Mouse (Mus musculus) left cerebral cortex, postnatal 10 days (tissue): ENCODE results near the gene Fyb. TPM values are rescaled to one million over a fixed set of nuclear protein-coding genes. Genes with fewer than 3 reads are reported as not detected.

Source experiments
- DNase-seq, 2 experiments: peaks; one replicate each; pipeline ENCODE4 v3.0.0; 2021 to 2022; ENCODE audit warnings: low spot score in 2 of 2, mixed read lengths in 1 of 2; ENCODE audit errors: extremely low spot score in 1 of 2
- intact Hi-C: fragments of 180-260 bp; cut with DNase I; formaldehyde crosslinking; loops from one replicate; pipeline ENCODE4 v1.15.1; 2025
- total RNA-seq, 2 experiments: library from RNA; stranded (reverse); gene quantifications; 2 replicates each; pipeline ENCODE4 v1.2.3; 2021

Gene Fyb
- total RNA-seq, 2 experiments from 2014 or later, result 8.7 to 9.4 TPM

DNA sequence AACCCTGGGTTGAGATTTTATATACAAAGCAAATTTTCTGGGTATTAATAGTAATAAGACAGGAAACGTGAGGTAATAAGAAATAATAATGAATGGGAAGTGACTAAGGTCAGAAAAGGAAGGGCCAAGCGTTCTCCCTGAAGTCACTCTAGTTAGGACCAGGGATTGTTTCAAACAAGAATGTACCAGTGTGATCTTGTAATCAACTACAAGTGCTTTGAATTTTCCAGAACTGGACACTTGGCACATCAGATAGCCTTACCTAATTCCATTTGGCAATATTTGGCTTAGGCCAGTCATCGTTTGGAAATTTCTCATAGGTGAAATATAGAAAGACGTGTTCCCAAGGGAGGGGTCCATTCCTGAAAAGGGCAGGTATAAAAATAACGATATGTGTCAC lies 103.5 kb downstream of the Fyb start:
- intact Hi-C loops, result loop anchor here (5.0 kb wide), 1 partner anchor 389 kb away; no protein-coding TSS in a partner anchor
- no peak for DNase-seq

DNA sequence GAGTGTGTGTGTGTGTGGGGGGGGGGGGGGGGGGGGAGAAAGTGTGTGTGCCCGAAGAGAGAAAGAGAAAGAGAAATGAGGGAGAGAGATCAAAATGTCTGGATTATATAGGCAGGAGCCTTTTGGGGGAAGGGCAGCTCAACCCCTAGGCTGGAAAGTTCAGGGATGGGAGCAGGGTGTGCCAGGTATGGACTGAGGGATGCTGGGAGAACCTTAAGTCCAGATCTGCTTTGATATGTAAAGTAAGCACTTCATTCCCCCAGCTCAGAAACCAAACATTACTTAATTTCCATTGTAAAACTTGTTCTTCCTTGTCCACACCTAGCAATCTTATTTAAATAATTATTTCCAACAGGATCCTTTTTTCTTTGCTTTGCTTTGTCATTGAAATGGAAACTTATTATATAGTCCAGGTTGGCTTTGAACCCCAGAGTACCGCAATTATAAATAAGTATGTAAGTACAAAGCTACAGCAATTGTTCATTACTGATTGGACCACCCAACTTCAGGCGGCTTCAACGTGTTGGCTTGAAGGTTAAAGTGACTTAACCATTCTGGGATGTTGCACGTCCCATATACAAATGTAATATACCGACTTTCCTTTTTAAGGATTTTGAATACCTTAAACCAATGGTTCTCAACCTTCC lies 105.9 kb downstream of the Fyb start:
- intact Hi-C loops, result loop anchor here (5.0 kb wide), 1 partner anchor 391 kb away; no protein-coding TSS in a partner anchor
- DNase-seq, result no peak

DNA sequence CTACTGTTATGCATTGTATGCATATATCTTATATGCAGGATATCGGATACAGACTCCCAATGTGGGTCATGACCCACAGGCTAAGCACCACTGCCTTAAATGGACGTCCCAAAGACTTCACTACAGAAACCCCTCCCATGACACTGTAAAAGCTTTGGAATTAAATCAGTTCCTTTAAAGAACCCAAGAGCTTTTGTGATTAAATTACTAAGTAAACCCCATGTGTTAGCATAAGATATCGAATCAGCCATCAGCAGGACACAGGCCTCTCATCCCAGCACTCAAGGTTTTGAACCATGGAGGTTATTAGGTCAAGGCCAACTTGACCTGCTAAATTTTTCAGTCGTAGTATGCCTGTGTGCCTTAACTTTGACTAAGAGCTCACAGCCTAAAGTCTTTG lies 106.5 kb downstream of the Fyb start:
- intact Hi-C loops, result loop anchor here (5.0 kb wide), 1 partner anchor 392 kb away; no protein-coding TSS in a partner anchor
- DNase-seq, result no peak

DNA sequence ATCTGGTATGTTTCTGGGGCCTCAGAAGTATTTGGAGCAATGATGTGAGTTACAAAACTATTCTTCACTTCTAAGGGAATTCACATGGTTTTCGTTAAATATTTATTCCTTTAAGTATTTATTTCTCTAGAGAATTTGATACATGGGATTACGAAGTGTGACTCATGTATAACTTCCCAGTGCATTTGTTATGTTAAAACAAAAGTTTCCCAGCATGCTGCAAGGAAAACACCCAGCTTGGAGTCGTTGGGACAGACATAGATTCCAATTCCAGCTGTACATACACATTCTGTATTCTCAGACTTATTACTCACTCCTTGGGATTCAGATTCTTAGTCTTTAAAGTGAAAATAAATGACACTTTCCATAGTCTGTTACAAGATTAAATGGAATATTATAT lies 112.8 kb downstream of the Fyb start:
- intact Hi-C loops, result no loop called here
- DNase-seq, result no peak

DNA sequence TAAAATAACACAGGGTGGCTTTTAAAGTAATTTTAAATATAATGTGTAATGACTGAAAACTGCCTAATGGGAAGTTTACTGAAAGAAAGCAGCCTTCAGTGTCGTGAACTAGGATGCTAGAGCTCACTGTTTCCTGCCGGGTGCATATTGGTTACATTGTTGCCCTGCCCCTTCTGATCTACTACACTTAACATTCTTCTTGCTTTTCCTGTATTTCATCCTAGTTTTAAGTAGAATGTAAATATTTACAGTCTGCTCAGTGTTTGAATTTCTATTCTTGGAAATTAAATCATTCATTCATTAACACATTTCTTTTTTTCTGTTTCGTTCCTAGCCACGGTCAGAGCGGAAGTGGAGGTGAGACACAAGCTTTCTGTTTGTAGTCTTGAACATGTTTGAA lies 119.6 kb downstream of the Fyb start:
- intact Hi-C loops, result no loop called here
- DNase-seq, result no peak

DNA sequence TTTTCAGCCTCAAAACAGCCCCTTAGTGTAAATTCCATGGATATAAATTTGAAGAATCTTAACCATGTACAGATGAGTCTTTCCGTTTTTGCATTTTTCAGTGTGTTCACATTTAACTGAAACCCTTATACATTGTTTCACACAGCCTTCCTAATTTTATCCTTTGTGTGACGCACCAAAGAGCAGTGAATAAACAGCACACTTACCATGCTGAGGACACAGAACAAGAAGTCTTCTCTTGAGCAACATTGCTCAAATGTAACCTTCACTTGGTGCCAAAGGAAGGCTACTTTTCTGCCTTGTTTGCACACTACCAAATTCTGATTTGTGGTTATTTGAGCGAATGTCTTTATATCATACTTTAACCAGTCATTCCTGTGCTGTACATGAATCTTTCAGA lies 122.8 kb downstream of the Fyb start:
- intact Hi-C loops, result no loop called here
- DNase-seq, result no peak

DNA sequence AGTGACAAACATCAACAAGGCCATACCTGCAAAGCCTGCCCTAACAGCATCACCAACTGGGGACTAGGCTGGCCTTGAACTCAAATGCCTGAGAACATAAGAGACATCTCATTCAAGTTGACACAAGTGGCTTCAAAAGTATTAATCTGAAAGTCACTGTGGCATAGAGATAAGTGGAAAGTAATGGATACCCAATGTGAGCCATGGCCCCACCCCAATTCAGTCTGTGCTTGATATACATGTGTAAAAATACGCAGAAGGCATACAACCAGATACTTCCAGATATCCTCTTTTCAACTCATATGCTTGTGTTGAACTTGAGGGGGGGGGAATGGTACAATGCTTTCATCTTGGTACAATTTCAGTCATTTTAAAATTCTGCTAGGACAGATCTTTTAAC lies 124.4 kb downstream of the Fyb start:
- intact Hi-C loops, result no loop called here
- no peak for DNase-seq

DNA sequence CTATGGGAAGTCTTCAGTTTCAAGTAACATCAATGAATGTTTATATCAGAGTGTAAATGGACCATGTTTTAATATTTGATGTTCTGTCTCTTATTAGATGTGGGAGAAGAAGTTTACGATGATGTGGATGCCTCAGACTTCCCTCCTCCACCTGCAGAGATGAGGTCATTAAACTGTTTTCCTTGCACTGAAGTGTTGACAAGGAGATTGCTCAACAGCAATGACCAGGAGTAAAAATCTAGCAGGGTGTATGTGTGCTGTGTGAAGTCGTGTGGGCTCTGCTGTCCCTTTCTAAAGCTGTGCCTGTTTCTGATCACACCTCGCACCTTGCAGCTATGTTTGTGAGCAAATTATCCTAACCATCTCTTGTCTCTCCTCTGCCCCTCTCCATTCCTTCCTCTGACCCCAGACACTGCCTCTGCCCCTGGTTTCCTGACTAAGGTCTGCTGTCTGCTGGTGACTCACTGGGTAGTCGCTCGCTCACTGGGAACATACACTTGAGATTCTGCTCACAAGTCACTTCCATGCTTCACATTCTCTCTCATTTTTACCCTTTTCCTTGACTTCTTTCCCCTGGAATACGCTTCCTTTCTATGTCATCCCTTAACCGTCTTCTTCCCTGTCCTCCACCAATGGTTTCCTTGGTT lies 126.2 kb downstream of the Fyb start:
- intact Hi-C loops, result no loop called here
- DNase-seq, result no peak

DNA sequence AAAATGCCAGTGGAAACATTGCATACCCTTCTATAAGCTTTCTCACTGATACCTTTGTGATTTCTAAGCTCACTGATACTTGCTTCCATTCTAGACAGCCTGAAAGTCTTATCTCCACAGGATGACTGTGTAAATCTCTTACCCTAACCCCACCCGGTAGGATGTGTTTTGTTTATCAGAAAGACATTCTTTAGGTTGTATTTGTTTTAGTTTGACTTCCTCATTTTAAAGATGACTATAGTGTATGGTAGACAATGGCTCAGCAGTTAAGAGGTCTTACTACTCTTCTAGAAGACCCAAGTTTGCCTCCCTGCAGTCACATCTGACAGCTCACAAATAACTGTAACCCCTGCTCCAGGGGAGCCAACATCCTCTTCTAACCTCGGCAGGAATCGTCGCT lies 130.4 kb downstream of the Fyb start:
- no peak for DNase-seq

DNA sequence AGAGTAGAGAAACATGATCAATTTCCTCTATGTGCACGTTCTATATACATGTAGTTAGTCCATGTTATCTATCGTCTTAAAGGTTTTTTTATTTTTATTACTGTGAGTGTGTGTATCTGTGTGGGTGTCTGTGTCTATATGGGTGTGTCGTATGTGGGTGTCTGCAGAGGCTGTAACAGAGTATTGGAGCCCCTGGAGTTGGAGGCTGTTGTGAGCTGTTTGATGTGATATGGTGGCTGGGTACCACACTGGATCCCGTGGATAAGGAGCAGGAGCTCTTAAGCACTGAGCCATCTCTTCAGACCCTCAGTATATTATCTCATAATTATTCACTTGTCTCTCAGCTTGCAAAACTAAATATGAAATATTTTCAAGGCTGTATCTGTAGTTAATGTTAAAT lies 135.4 kb downstream of the Fyb start:
- intact Hi-C loops, result no loop called here

More for the DNA sequence above, 130.4 kb downstream of the Fyb start:
- intact Hi-C loops, result no loop called here

DNA sequence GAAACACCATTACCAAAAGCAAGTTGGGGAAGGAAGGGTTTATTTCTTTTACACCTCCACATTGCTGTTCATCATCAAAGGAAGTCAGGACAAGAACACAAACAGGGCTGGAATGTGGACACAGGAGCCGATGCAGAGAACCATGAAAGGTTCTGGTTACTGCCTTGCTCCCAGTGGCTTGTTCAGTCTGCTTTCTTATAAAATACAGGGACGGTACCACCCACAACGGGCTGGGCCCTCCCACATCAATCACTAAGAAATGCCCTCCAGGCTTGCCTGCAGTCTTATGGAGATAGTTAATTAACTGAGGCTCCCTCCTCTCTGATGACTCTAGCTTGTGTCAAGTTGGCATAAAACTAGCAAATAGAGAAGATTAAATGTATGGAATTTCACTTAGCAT lies 139.3 kb downstream of the Fyb start:
- intact Hi-C loops, result no loop called here
- no peak for DNase-seq

More for the DNA sequence above, 135.4 kb downstream of the Fyb start:
- DNase-seq, result no peak

DNA sequence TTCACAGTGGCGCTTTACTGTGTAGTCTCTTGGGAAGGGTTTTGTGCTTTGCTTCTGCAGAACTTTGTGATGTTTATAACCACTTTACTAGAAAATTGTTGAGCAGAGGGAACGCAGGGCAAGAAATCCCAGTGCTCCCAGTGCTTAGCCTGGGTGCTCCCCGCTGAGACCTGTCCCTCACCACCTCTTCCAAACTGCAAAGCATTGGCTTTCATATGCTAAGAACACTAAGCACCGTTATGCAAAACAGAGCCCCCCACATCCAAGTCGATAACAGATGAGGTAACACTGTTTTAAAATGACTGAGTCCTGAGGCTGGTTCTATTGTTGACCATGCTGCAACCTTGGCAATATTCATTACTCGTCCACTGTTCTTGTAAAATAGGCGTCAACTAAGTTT lies 141.3 kb downstream of the Fyb start:
- intact Hi-C loops, result no loop called here
- DNase-seq, result no peak

DNA sequence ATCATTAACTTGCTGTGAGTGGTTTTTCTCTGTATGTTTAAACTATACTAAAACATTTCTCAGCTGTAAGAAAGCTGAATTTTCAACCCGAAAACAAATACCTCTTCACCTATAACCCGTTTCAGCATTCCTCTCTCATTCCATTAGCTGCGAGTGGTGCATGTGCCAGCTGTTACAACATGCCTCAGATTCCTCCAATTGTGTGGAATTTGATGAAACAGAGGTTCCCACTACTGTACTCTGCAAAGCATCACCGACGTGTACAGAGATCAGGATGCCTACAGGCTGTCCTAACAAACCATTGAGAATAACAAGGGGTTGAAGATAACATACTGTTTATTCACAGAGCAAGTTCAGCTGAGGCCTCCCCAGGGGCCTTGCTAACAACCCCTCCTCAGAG lies 143.4 kb downstream of the Fyb start:
- no peak for DNase-seq
- intact Hi-C loops, result no loop called here

DNA sequence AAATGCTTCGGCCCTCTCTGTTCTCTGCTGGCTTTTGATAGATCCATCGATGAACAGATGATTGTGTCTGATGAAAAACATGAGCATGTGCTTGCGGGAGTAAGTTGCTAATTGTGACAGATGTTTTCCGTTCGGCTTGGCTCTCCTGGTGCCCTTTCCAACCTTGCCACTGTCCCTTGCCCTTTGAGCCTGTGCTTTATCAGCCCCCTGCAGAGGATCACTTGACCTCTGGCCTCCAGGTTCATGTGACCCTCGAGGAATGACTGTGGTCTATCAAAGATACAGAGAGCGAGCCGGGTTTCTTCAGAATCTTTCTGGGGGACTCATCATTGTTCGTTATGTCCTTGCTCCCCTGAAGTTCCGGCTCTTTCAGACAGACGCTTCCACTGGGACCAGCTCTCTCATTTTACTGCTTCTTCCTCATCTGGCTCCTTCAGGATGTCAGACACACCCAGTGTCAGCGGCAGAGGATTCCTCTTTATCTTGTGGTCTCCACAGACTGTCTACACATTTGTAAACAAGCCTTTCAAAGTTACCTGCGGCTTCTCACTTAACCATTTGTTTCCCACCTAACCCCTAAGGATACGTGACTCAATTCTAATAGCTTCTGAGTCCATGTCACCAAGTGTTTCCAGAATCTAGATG lies 146.3 kb downstream of the Fyb start:
- DNase-seq, result no peak
- intact Hi-C loops, result no loop called here

DNA sequence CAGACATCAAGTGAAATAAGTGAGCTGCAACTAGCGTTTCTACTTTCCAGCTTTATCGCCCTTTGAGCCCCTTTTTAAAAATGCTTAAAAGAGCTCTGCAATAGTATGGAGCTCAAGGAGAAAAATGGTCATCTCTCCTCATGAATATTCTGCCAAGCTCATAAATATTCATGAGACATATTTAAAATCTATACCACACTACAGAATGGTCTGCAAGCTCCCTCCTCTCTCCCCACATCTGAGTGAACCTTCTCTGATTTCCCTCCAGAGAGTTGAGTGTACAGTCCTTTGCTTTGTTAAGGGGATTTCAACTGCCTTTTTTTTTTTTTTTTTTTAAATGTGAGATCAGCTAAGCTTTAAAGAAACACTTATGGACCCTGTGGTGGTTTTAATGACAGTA lies 155.8 kb downstream of the Fyb start:
- DNase-seq, result no peak
- intact Hi-C loops, result no loop called here

DNA sequence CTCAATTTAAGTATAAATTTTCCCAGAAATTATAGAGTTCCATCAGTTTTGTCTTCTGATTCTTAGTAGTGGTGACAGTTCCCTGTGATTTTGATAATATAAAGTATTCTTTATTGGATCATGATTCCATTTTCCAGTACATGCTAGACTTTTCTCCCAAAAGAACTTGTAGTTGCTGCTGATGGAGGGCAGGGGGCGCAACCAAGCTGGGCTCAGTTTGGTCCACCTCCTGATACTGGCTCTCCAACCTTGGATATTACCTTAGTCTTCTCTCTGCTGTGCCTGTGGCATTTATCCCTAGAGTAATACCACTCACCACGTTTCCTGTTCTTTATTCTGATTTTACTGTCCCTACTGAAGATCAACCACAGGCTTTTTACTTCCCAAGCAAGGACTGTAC lies 179.5 kb downstream of the Fyb start:
- intact Hi-C loops, result no loop called here

DNA sequence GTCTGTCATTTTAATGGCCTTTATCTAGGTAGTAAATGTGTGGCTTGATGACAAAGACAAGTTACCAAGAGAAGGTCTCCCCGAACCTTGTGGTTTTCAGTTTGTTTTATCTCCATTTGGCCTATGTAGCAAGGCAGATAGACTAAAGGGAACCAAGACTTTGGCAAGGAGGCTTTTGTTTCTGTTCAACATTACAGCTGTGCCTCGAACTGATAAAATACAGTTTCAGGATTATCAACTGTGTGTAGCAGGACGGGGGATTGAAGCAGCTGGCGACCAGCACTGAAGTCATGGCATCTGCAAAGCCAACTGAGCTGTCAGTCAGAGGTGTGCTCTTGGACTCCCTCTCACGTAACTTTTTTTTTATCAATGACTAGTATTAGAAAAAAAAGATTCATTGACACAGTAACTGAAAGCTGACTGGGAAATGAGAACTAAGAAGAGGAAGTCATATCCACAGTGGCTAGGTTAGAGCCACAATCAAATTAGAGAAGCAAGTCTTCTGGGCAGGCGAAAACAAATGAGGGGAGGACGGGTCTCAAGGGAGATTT lies 182.8 kb downstream of the Fyb start:
- DNase-seq, result no peak
- intact Hi-C loops, result no loop called here

More for the DNA sequence above, 179.5 kb downstream of the Fyb start:
- DNase-seq, result no peak

DNA sequence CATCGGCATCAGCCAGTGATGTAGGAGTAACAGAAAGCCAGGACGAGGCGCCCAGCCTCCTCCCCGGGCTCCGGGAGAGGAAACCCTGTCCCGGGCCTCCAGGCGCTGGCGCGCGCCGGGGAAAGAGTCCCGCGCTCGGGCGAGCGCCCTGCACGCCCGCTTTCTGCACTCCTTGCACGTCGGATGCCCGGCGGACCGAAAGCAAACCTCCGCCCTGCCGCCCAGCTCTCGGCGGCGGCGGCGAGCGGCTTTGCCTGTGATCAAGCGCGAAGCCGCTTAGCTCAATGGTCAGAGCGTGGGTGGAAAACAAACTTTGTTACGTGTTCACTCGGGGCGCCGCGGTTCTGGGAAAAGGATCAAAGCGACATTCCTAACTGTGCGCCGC lies 184.9 kb downstream of the Fyb start:
- intact Hi-C loops, result loop anchor here (2.0 kb wide), 1 partner anchor 17 kb away; no protein-coding TSS in a partner anchor
- DNase-seq, result peak; percentile 45 to 89

DNA sequence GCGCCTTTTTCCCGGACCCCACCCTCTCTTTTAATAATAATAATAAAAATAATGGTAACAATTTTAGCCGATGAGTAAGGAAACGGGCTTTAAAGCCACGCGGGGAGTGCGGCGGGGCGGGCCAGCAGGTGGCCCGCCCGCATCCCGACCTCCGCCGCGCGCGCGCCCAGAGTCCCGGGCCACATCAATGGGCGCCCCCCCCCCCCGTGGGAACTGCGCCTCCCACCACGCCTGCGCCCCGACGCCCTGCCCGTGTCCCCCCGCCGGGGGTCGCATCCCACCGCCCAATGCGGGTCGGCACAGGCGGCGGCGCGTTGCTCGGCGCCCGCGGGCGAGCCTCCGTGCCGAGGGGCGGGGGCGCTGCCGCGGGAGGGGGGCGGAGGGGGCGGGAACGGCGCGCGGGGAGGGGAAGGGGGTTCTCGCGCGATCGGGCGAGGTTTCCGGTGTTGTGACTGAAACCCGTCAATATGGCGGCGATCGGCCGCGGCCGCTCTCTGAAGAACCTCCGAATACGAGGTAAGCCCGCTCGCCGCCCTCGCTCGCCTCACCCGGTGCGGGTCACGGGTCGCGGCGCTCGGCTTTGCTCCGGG lies 185.4 kb downstream of the Fyb start, which contains the start of gene Rictor:
TSS of gene Rictor (plus strand) at position 444 of the 590 bp plus-strand sequence.
- DNase-seq, result peak; percentile 61 to 93
- intact Hi-C loops, result loop anchor here (2.0 kb wide), 1 partner anchor 17 kb away; no protein-coding TSS in a partner anchor
